Comparison of ENCODE assay signal across 9 mouse cellular contexts in genomic region chr17:45893698-45894097, GRCm38 (mm10).
DNase-seq lines count a peak whose midpoint lies in the region; ATAC-seq and TF ChIP-seq lines count a peak whose summit lies in the region.
"Had no signal": no experiment of that assay in that cellular context is flagged by ENCODE, and none has a peak within 500 bp of the region (broad histone marks: within the 10 kb centered on the region; RNA-seq: fewer than 3 reads in every experiment).

No protein-coding gene starts in this region.

- TF ChIP-seq CTCF in kidney, adult 2 months (conservative IDR thresholded peaks at IDR 0.05; ENCODE audit: insufficient read depth, insufficient read length, low read depth, low read length) = no peak

- no peak for ATAC-seq in inflammation-experienced regulatory T-cells, adult 6 months

- no peak overlapping the region for H3K27ac ChIP-seq in kidney, adult 2 months (ENCODE audit: insufficient read depth, low read depth, low read length)
- H3K27ac ChIP-seq: liver, embryonic 15.5 days had no signal

- H3K27me3 ChIP-seq in kidney, adult 2 months (replicated peaks; ENCODE audit: control insufficient read depth, insufficient read depth, low read length) = no peaks in the 10 kb centered on the region

- TF ChIP-seq POLR2A in kidney, adult 2 months (IDR thresholded peaks at IDR 0.05; ENCODE audit: low read depth, low read length) = no peak

- no peaks in the 10 kb centered on the region for H3K36me3 ChIP-seq in kidney, adult 2 months (ENCODE audit: control insufficient read depth, insufficient read depth, low read length)
- H3K36me3 ChIP-seq: liver, embryonic 15.5 days had no signal

- no peak overlapping the region for H3K4me3 ChIP-seq in kidney, adult 2 months (ENCODE audit: insufficient read depth, low read depth, low read length)
- H3K4me3 ChIP-seq: liver, embryonic 15.5 days had no signal

- 63% methylated on average over 6 of the region's 6 CpGs for WGBS in kidney, adult 2 months

- H3K4me1 ChIP-seq in kidney, adult 2 months (ENCODE audit: control insufficient read depth, insufficient read depth, low read length) = no peaks in the 10 kb centered on the region
- H3K4me1 ChIP-seq: liver, embryonic 15.5 days had no signal

- peak; percentile 43 for DNase-seq in layer of hippocampus, adult 11-12 months (ENCODE audit: low spot score)
- no peak for DNase-seq in layer of hippocampus, postnatal 10 days (ENCODE audit: low spot score in 2 of 2)
- DNase-seq in adrenal gland, postnatal 10 days = peak; percentile 56
- DNase-seq in fibroblast of lung, adult 2 months (ENCODE audit: low read depth) = peak; percentile 89
- peak; percentile 26 for DNase-seq in right cerebral cortex, postnatal 14 days
- DNase-seq in kidney, adult 2 months = no peak
- DNase-seq: gastrocnemius, postnatal 25 days had no signal

Comparison
In these comparisons a context has a peak if more than half of its experiments do, and no peak if none do; other contexts are left out.
1. DNase-seq: peak in layer of hippocampus, adult 11-12 months (single experiment), adrenal gland, postnatal 10 days (single experiment), fibroblast of lung, adult 2 months (single experiment) and right cerebral cortex, postnatal 14 days (single experiment); none in layer of hippocampus, postnatal 10 days (0 of 2) and kidney, adult 2 months (single experiment).